Mouse (Mus musculus) adrenal gland, adult (tissue): ENCODE measurements at regions not wholly inside any gene's neighbourhood (a gene's known extent, or its start where the extent isn't known, plus 50 kb on each side); places are given as distances from the start of the nearest gene placed in this dataset.

Experiments
- DNase-seq, 2 experiments: peaks; one replicate each; pipeline ENCODE4 v3.0.0; 2022 to 2023; ENCODE audit warnings: low spot score in 1 of 2; ENCODE audit not compliant: inconsistent age in 2 of 2

DNA sequence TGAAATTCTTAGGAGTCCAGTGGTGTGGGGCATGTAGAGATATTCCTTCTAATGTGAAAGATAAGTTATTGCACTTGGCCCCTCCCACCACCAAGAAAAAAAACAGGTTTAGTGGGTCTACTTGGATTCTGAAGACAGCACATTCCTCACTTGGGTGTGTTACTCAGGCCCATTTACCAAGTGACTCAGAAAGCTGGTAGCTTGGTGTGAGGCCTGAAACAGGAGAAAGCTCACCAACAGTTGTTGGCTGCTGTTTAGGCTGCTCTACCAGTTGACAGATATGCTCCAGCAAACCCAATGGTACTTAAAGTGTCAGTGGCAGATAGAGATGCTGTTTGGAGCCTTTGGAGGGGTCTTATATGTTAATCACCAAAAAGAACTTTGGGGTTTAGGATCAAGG, 207.8 kb upstream of the Gm11042 start:
- DNase-seq, result no peak

DNA sequence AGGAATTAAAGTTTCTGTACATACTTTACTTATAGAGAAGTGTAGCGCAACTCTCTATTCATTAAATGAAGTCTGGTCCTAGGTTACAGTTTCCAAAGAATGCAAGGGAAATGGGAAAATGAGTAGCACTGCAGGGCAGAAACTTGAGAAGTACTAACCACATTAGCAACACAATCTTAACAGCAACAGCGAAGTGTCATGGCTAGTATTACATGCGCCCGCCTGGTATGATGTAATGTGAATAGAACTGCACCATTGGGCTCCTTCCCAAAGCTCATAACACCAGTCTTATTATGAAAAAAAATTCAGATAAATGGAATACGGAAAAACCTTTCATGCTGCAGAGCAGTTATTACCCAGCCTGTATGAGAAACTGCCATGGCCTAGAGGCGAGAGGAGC, 201.8 kb upstream of the Gm11042 start:
- DNase-seq, result no peak

DNA sequence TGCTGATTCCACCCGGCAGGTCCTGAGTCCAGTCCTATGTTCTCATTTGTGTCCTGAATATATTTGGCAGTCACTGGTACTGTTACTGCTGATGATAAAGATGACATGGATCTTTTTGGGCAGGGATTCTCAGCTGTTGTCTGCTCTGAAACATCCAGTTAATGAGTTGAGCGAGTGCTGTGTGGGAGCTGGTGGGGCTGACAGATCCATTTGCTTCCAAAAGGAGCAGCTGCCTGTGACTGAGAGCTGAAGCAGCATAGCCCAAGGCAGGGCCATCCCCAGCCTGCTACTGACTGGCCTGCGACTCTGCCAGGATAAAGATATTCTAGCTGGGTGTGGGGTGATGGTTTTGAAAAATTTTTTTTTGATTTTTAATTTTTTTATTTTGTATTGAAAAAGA, 200.3 kb upstream of the Gm11042 start:
- DNase-seq, result peak in 1 of 2 experiments; percentile 5

DNA sequence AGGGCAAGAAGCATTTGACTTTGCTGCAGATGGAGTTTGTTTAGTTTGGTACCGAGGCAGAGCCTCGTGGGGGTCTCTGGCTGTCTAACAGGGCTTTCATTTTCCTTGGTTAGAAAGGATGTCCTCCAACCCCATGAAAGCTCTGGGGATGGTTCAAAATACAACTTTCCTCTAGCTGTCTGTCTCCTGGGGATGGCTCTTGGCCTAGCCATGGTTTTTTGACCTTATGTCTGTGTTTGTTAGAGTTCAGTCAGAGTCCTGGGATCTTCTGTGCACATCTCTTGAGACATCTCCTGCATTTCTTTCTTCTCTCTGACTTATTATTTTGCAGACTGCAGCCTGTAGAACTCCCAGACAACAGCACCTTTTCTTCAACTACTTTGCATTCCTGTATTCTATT, 186.6 kb upstream of the Gm11042 start:
- DNase-seq, result no peak

DNA sequence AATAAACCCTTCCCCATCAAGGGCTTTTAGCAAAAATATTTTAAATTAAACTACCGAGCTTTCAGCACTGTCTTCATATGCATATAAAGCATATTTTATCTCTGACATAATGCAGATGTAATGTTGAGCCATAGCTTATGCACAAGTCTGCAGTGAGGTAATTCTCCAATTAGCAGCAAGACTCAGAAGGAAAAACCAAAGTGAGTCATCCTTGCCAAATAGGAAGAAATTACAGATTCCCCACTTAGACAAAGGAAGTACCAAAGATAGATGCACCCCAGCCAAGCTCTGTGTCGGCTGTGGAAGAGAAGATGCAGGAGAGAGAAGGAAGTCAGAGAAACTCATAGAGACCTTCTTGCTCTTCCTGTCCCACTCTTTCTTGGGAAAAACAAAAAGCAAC, 161.4 kb upstream of the Gm11042 start:
- DNase-seq, result no peak

DNA sequence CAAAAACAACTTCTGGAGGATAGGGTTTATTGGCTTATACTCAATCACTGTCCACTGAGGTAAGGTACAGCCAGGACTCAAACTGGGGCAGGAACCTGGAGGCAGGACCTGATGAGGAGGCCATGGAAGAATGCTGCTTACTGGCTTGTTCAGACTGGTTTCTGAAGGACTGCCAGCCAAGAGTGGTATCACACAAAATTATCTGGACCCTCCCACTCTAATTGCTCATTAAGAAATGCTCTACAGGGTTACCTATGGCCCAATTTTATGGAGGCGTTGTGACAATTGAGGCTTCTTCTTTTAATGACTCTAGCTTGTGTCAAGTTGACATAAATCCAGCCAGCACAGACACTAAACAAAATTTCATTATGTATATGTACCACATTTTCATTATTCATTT, 158.5 kb upstream of the Gm11042 start:
- DNase-seq, result no peak

DNA sequence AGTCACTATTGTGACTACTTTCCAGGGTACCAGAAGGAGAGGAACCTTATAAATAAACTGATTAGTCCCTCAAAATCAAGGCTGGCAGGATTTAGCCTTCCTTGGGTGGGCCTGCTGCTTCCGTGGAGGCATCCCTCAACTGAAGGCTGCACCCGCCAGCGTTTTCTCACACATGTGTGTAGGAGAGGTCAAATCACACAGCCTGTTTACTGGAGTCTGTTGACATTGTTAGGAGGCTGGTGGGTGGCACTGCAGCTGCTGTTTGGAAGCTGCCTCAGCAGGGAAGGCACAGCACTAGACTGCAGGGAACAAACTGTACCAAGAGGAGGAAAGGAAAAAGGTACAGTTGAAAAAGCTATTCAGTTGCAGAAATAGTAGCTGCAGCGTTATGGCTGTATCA, 142.3 kb upstream of the Gm11042 start:
- DNase-seq, result no peak

DNA sequence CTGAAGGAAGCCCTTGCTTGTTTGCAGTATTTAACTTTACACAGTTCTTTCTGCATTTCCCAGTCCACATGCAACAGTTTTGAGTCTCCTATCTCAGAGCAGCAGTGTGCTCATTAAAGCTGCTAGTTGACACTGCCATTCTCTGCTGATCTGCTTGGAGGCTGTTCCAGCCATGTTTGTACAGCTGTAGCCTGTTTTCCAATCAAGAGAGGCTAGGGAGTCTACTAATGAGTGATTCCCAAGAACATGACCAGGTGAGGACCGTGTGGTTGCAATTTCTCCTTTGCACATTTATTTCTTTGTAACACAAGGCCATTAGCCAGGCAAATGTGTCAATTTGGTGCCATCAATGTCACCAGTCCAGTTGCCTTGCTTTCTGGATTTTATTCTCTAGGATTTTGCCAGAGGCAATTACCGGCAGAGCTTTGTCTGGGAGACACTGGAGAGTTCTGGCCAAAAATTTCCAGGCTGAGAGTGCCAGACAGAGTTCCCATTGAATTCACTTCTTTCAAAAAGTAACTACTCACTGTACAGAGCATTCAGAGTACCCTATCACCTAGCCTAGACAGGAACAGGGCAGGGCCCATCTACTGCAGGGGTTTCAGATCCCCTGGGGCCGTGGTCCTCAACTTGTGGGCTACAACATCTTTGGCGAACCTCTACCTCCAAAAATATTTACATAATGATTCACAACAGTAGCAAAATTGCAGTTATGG, 136.3 kb upstream of the Gm11042 start:
- no peak for DNase-seq

DNA sequence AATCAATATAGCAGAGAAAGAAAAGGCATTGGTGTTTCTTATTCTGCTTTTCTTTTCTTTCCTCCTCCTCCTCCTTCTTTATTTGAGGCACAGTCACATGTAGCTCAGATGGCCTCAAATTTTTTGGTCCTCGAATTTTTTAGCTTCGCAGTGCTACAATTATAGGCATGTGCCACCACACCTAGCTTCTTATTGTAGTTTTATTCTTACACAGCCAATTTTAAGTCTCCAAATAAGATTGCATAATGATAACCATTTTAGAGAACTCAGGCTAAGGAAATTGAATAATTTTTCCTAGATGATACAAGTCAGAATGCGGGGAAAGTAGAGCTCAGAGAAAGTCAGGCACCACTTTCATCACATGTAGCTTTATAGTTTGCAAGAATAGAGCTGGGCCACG, 132.1 kb upstream of the Gm11042 start:
- no peak for DNase-seq

GRCm38 (mm10) chr12:74434874-74435273, 118.7 kb upstream of the Gm11042 start:
- no peak for DNase-seq

DNA sequence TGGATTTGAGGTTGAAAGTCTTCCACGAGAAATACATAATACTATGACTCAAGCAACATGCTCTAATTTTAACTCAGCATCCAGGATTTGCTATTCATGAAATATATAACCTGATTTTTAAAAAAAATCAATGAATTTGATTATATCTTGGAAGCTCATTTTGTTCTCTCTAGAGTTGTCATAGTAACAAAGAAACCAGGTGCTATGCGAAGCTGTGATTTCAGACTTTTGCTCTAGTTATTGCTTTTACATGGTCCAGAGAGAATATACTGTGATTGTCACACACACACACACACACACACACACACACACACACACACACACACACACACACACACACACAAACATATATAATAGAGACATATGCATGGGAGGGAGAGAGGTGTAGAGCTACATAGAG, 98.5 kb upstream of the Gm11042 start:
- DNase-seq, result no peak

DNA sequence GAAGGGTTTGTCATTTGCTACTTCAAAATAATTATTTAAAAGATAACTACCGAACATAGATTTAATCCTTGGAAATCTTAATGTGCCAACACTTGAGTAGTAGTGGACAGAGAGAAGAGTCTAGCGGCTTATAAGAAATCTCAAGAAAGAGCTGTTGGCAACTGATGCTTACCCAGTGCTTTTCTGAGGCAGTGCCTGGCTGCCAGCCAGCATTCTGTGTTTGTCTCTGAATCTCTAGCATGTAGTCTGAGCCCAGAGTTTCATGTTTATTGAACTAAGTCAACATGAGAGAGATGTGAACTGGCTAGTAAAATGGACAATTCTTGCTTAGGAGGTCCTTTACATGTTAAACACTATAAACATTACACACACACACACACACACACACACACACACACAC, 94.3 kb upstream of the Gm11042 start:
- DNase-seq, result no peak

DNA sequence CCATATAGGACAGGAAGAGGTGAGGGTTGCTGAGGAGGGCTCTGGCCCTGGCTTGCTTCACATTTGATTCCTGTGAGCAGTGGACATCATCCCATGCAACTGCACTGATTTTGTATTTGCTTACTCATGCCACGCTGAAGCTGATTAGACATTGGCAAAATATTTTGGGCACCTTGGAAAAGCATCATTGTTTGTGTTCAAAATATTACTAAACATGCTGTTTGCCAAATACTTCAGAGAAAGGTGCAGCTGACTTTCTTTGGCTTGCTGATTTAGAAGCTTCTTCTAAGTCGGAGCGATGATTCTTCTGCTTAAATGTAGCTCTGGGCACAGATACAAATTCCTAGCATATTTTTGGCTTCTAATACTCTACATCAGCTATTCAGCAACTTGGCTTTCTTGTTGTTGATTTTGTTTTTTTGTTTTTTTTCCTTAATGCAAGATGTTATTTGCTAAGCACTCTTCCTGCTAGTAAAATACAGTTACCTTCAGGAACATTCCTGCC, 91.4 kb upstream of the Gm11042 start:
- DNase-seq, result no peak

DNA sequence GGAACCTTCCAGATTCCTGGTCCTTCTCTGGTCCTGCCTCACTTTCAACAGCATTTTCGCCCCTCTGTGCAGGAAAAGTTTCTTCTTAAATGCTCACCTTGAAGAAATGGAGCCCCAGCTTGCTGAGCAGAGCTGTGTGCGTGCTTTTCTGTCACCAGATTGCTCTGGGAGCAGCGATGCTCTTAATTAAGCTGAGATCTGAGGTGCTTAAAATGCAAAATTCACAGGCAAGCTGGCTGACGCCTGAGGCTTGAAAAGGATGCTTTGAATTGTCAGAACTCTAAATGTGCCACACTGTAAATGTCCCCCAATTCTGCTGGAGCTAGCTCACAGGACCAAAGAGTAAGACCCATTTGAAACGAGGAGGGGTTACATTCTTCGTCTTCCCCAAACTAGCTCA, 73.6 kb upstream of the Gm11042 start:
- no peak for DNase-seq
